Mouse (Mus musculus): ENCODE measurements around the gene Dqx1. TPM values are rescaled to one million over a fixed set of nuclear protein-coding genes. Genes with fewer than 3 reads are reported as not detected.

The Dqx1 gene
- polyA plus RNA-seq (2012; rRNA removed; ENCODE audit: low replicate concordance): 1.7 and 2.6 TPM in 2 replicates

DNA sequence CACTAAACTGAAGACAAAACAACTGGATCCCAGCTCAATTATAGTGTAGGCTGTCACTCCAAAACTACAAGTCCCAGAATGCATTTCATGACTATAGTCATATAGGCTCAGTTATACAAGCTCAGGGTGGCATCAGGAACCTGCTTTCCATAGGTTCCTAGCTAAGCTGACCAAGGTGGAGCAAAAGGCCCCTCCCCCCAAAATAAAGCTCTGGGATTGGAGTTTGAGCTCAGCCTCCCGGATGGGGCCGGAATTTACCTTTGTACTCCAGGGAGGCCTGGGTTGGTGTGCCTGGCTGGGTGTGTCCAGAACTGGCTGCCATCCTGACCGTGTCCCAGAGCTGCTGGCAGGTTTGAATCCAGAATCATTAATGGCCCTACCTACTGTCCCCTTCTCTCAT is at the start of gene Dqx1:
TSS of gene Dqx1 (plus strand) at position 55 of the 400 bp plus-strand sequence.

GRCm38 (mm10) chr6:83033249-83034185 is 24.1 kb upstream of the Dqx1 start, which contains the start of the genes Dok1 and Loxl3:
Gene Dok1, minus strand, starts transcription at chr6:83033471.
Gene Loxl3, plus strand, starts transcription at chr6:83034173.

DNA sequence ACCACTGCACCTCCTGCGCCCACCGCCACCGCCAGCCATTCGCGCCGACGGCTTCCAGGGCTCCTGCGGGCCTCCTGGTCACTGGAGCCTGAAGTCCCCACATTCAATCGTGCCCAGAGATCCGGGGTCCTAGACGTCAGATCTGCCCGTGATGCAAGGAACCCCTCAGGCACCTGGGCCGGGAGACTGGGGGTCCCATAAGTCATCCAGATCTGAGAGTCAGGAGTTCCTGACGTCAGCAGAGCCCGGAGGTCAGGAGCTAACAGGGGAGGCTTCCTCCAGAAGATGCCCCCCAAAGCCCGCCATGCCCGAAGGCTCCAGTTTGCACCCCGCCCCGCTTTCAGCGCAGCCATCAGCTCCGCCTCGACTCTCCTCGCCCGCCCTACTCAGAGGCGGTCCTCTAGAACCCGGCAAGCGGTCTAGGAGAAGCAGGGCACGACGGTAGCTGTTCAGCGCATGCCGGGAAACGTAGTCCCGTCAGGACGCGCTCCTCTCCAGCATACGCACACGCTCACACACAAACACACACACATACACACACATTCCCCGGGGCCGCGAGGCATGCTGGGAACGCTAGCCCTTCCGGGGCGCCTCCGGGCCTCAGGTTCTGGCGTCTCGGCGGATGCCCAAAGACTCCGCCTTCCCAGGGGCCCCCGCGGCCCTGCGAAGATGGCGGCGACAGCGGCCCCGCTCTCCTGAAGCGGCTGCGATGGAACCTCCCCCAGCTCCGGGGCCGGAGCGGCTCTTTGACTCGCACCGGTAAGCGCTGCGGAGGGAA is 3.4 kb upstream of the Dqx1 start, which contains the start of gene Aup1:
TSS of gene Aup1 (plus strand) at position 448 of the 778 bp plus-strand sequence.

GRCm38 (mm10) chr6:83054871-83055431 is 2.7 kb upstream of the Dqx1 start, which contains the start of gene Htra2:
Gene Htra2, minus strand, starts transcription at chr6:83055273.

DNA sequence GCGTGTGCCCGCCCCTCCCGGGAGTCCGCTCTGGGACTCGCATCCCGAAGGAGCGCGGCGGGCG is 12.4 kb downstream of the Dqx1 start, which contains the start of gene Tlx2:
TSS of gene Tlx2 (minus strand) at position 47 of the 64 bp plus-strand sequence.

GRCm38 (mm10) chr6:83077630-83078323 is 20.1 kb downstream of the Dqx1 start, which contains the start of gene Pcgf1:
Gene Pcgf1, plus strand, starts transcription at chr6:83077869.

DNA sequence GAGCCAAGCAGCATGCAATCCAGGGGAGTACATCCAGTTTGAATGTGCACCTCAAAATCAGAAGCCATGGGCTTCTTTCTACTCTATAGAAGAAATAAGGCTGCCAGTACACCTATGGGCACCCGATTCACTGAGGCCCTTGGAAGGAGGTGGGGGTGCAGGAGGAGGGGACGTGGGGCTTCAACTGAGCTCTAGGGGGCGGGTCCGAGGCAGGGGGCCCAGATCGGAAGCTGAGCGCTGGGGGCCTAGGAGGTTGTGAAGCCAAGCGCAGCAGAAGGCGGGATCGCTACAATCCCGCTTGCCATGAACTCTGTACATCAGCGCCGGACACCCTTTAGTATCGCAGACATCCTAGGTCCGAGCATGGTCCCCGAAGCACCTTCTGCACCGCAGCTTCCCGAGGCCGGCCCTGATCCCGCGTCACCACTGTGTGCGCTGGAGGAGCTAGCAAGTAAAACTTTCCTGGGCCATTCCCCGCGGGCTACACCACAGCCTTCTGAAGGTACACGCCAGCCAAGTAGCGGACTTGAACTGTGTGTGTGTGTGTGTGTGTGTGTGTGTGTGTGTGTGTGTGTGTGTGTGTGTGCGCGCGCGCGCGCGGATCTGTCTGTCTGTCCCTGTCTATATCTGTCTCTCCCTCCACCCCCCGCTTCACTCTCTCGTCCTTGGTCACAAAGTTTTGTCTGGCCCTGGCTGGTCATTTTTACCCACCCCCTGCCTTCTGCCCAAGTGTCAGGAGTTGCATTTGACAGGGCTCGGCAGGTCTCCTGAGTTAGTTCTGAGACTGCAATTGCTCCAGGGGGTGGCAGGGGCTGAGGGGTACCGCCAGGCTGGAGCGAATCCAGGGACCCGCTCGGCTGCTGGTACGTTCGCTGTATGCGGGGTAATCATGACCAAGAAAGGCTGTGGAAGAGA is 28.7 kb downstream of the Dqx1 start, which contains the start of gene Lbx2:
TSS of gene Lbx2 (plus strand) at position 247 of the 915 bp plus-strand sequence.

GRCm38 (mm10) chr6:83101316-83101687 is 43.7 kb downstream of the Dqx1 start, which contains the start of the genes Ccdc142 and Gm42688:
Gene Ccdc142, plus strand, starts transcription at chr6:83101601.
Gene Gm42688, plus strand, starts transcription at chr6:83101617.

GRCm38 (mm10) chr6:83108762-83109668 is 51.4 kb downstream of the Dqx1 start, which contains the start of gene Mrpl53:
Gene Mrpl53, plus strand, starts transcription at chr6:83109040.

DNA sequence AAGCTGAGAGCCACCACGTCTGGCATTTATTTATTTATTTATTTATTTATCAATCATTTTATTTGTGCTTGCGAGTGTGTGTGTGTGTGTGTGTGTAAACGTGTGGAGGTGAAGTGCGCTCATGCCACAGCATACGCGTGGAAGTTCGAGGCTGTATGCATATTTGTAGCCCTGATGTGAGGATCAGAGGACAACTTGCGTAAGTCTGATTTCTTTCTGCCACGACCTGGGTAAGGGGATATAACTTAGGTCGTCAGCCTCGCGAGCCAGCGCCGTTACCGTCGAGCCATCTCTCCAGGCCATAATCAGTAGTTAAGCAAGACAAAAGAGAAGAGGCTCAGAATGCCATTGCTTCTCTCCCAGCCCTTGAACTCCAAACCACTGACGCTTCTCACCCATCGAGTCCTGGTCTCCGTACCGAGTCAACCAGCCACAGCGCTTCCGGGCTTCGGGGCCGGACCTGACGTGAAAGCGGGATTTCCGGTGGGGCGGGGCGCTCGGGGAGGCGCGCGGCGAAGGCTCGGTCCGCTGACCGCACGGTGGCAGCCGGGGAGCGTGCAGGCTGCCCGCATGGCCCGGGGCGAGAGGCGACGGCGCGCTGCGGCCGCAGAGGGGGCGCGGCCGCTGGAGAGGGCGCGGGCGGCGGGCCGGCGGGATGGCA is 57.5 kb downstream of the Dqx1 start, which contains the start of gene Mogs:
TSS of gene Mogs (plus strand) at position 486 of the 661 bp plus-strand sequence.

Other genes with a start within 250 kb of the Dqx1 start
- 0.27 and 0.57 TPM in 2 replicates for gene Sema4f, start 118.1 kb upstream of the Dqx1 start, polyA plus RNA-seq (2012; rRNA removed; ENCODE audit: low replicate concordance)
- 0.57 and 0.59 TPM in 2 replicates for gene M1ap, start 110.9 kb upstream of the Dqx1 start, polyA plus RNA-seq (2012; rRNA removed; ENCODE audit: low replicate concordance)
- 11.2 and 13.9 TPM in 2 replicates for gene Dok1, start 24.4 kb upstream of the Dqx1 start, polyA plus RNA-seq (2012; rRNA removed; ENCODE audit: low replicate concordance)
- 10.1 and 23.6 TPM in 2 replicates for gene Loxl3, start 23.7 kb upstream of the Dqx1 start, polyA plus RNA-seq (2012; rRNA removed; ENCODE audit: low replicate concordance)
- gene Aup1, start 3.3 kb upstream of the Dqx1 start, polyA plus RNA-seq (2012; rRNA removed; ENCODE audit: low replicate concordance): 309 and 367 TPM in 2 replicates
- gene Htra2, start 2.6 kb upstream of the Dqx1 start, polyA plus RNA-seq (2012; rRNA removed; ENCODE audit: low replicate concordance): 57.1 and 73.9 TPM in 2 replicates
- not detected in 2 replicates for gene Tlx2, start 12.4 kb downstream of the Dqx1 start, polyA plus RNA-seq (2012; rRNA removed; ENCODE audit: low replicate concordance)
- gene Pcgf1, start 20.0 kb downstream of the Dqx1 start, polyA plus RNA-seq (2012; rRNA removed; ENCODE audit: low replicate concordance): 21.1 and 28.1 TPM in 2 replicates
- 2.4 and 3.2 TPM in 2 replicates for gene Lbx2, start 28.5 kb downstream of the Dqx1 start, polyA plus RNA-seq (2012; rRNA removed; ENCODE audit: low replicate concordance)
- 4.7 and 10.3 TPM in 2 replicates for gene Ccdc142, start 43.8 kb downstream of the Dqx1 start, polyA plus RNA-seq (2012; rRNA removed; ENCODE audit: low replicate concordance)
- gene Gm42688, start 43.8 kb downstream of the Dqx1 start, polyA plus RNA-seq (2012; rRNA removed; ENCODE audit: low replicate concordance): 4.1 and 7.8 TPM in 2 replicates
- 76.4 and 94.6 TPM in 2 replicates for gene Mrpl53, start 51.2 kb downstream of the Dqx1 start, polyA plus RNA-seq (2012; rRNA removed; ENCODE audit: low replicate concordance)
- gene Mogs, start 57.7 kb downstream of the Dqx1 start, polyA plus RNA-seq (2012; rRNA removed; ENCODE audit: low replicate concordance): 27.7 and 77.1 TPM in 2 replicates
- 165 and 170 TPM in 2 replicates for gene Wbp1, start 63.7 kb downstream of the Dqx1 start, polyA plus RNA-seq (2012; rRNA removed; ENCODE audit: low replicate concordance)
- gene Ino80b, start 67.6 kb downstream of the Dqx1 start, polyA plus RNA-seq (2012; rRNA removed; ENCODE audit: low replicate concordance): 13.5 and 28.2 TPM in 2 replicates
- gene Rtkn, start 77.6 kb downstream of the Dqx1 start, polyA plus RNA-seq (2012; rRNA removed; ENCODE audit: low replicate concordance): 19.8 and 52.2 TPM in 2 replicates
- 1.1 and 6.5 TPM in 2 replicates for gene Wdr54, start 98.6 kb downstream of the Dqx1 start, polyA plus RNA-seq (2012; rRNA removed; ENCODE audit: low replicate concordance)
- gene 1700003E16Rik, start 98.6 kb downstream of the Dqx1 start, polyA plus RNA-seq (2012; rRNA removed; ENCODE audit: low replicate concordance): 0.11 and 0.48 TPM in 2 replicates
- gene Dctn1, start 108.1 kb downstream of the Dqx1 start, polyA plus RNA-seq (2012; rRNA removed; ENCODE audit: low replicate concordance): 126 and 138 TPM in 2 replicates
- gene Slc4a5, start 162.0 kb downstream of the Dqx1 start, polyA plus RNA-seq (2012; rRNA removed; ENCODE audit: low replicate concordance): 0.05 and 0.11 TPM in 2 replicates